Mouse (Mus musculus) mammary gland, adult 2 months (tissue): Measurements from ENCODE around the gene Olfr324. TPM values are rescaled to one million over a fixed set of nuclear protein-coding genes. Genes with fewer than 3 reads are reported as not detected.

Experiments used
- polyA plus RNA-seq: library from polyadenylated mRNA; depleted of rRNA; stranded (reverse); fragments of >200 nt; gene quantifications from 2 replicates; pipeline ENCODE4 v1.2.3, GENCODE M21; 2012; ENCODE audit warnings: low replicate concordance; rRNA removed

The Olfr324 gene
- polyA plus RNA-seq: not detected in 2 replicates

GRCm38 (mm10) chr11:58594814-58595213 is at the start of gene Olfr324:
Gene Olfr324 (plus strand): TSS chr11:58595114.

GRCm38 (mm10) chr11:58546322-58546721 is 48.6 kb upstream of the Olfr324 start, which contains the start of gene Olfr329-ps:
Gene Olfr329-ps (minus strand): TSS chr11:58546422.

GRCm38 (mm10) chr11:58555536-58555935 is 39.4 kb upstream of the Olfr324 start, which contains the start of gene Olfr328:
Gene Olfr328 (minus strand): TSS chr11:58555636.

GRCm38 (mm10) chr11:58570405-58570804 is 24.5 kb upstream of the Olfr324 start, which contains the start of gene Olfr224:
Gene Olfr224 (minus strand): TSS chr11:58570553.

GRCm38 (mm10) chr11:58577430-58577829 is 17.5 kb upstream of the Olfr324 start, which contains the start of gene Olfr325:
Gene Olfr325 (plus strand): TSS chr11:58577730.

GRCm38 (mm10) chr11:58615975-58616374 is 21.1 kb downstream of the Olfr324 start, which contains the start of gene 2210407C18Rik:
Gene 2210407C18Rik (minus strand): TSS chr11:58616075.

GRCm38 (mm10) chr11:58630401-58630800 is 35.5 kb downstream of the Olfr324 start, which contains the start of gene Olfr323:
Gene Olfr323 (minus strand): TSS chr11:58630501.

GRCm38 (mm10) chr11:58640272-58640867 is 45.5 kb downstream of the Olfr324 start, which contains the start of gene Trim58:
Gene Trim58 (plus strand): TSS chr11:58640465.

Other genes with a start within 250 kb of the Olfr324 start
- 0.49 TPM in 1 of 2 replicates, not detected in the other for gene Lypd8, start 216.1 kb upstream of the Olfr324 start, polyA plus RNA-seq
- gene 1810065E05Rik, start 174.0 kb upstream of the Olfr324 start, polyA plus RNA-seq: 0.13 TPM in 1 of 2 replicates, not detected in the other
- 0.11 and 0.19 TPM in 2 replicates for gene Gm12253, start 162.6 kb upstream of the Olfr324 start, polyA plus RNA-seq
- not detected in 2 replicates for gene Lypd9, start 142.2 kb upstream of the Olfr324 start, polyA plus RNA-seq
- not detected in 2 replicates for gene Olfr30, start 132.8 kb upstream of the Olfr324 start, polyA plus RNA-seq
- not detected in 2 replicates for gene Olfr332, start 102.6 kb upstream of the Olfr324 start, polyA plus RNA-seq
- not detected in 2 replicates for gene Olfr331, start 92.5 kb upstream of the Olfr324 start, polyA plus RNA-seq
- gene Olfr330, start 60.3 kb upstream of the Olfr324 start, polyA plus RNA-seq: 0.12 TPM in 1 of 2 replicates, not detected in the other
- 0.11 TPM in 1 of 2 replicates, not detected in the other for gene Olfr329-ps, start 48.7 kb upstream of the Olfr324 start, polyA plus RNA-seq
- 0.04 TPM in 1 of 2 replicates, not detected in the other for gene Olfr328, start 39.5 kb upstream of the Olfr324 start, polyA plus RNA-seq
- 0.13 TPM in 1 of 2 replicates, not detected in the other for gene Olfr224, start 24.6 kb upstream of the Olfr324 start, polyA plus RNA-seq
- gene Olfr325, start 17.4 kb upstream of the Olfr324 start, polyA plus RNA-seq: not detected in 2 replicates
- 0.82 and 1.9 TPM in 2 replicates for gene 2210407C18Rik, start 21.0 kb downstream of the Olfr324 start, polyA plus RNA-seq
- gene Olfr323, start 35.4 kb downstream of the Olfr324 start, polyA plus RNA-seq: 0.92 TPM in 1 of 2 replicates, not detected in the other
- 0.11 TPM in 1 of 2 replicates, not detected in the other for gene Trim58, start 45.4 kb downstream of the Olfr324 start, polyA plus RNA-seq
- not detected in 2 replicates for gene Olfr322, start 63.7 kb downstream of the Olfr324 start, polyA plus RNA-seq
- gene Olfr320, start 86.0 kb downstream of the Olfr324 start, polyA plus RNA-seq: not detected in 2 replicates
- not detected in 2 replicates for gene Olfr319, start 104.0 kb downstream of the Olfr324 start, polyA plus RNA-seq
- gene Olfr318, start 128.9 kb downstream of the Olfr324 start, polyA plus RNA-seq: not detected in 2 replicates
- not detected in 2 replicates for gene Olfr317, start 144.1 kb downstream of the Olfr324 start, polyA plus RNA-seq
- gene Olfr316, start 157.6 kb downstream of the Olfr324 start, polyA plus RNA-seq: not detected in 2 replicates
- gene Olfr315, start 178.1 kb downstream of the Olfr324 start, polyA plus RNA-seq: not detected in 2 replicates
- gene Olfr314, start 187.8 kb downstream of the Olfr324 start, polyA plus RNA-seq: not detected in 2 replicates
- gene Fam183b, start 206.8 kb downstream of the Olfr324 start, polyA plus RNA-seq: 0.62 TPM in 1 of 2 replicates, not detected in the other
- not detected in 2 replicates for gene Olfr313, start 219.9 kb downstream of the Olfr324 start, polyA plus RNA-seq
- gene Olfr312, start 234.1 kb downstream of the Olfr324 start, polyA plus RNA-seq: not detected in 2 replicates
- gene Olfr311, start 244.1 kb downstream of the Olfr324 start, polyA plus RNA-seq: not detected in 2 replicates